Mouse (Mus musculus): ENCODE results near the gene Capza3. TPM values are rescaled to one million over a fixed set of nuclear protein-coding genes. Genes with fewer than 3 reads are reported as not detected.

Gene Capza3
- polyA plus RNA-seq (2012; ENCODE audit: insufficient read depth, low replicate concordance), result 0.22 TPM in 1 of 2 replicates, not detected in the other

- Histone ChIP-seq H3K4me1 (no peaks in the 10 kb centered on the region), H3K9me3 (peaks cover 37% of the 10 kb centered on the region), H3K4me3 (replicated peaks) (no peak within 1 kb of the TSS)
Measured at GRCm38 (mm10) chr6:140040952-140041351, at the start of gene Capza3. Capza3 (plus strand) TSS chr6:140041252.

GRCm38 (mm10) chr6:140005181-140005580, 35.9 kb upstream of the Capza3 start:
- Histone ChIP-seq H3K4me1 (no peaks in the 10 kb centered on the region), H3K36me3 (replicated peaks; ENCODE audit: low read length) (no peaks in the 10 kb centered on the region), H3K4me3 (replicated peaks) (no peak overlapping the region), H3K9me3 (peaks cover 30% of the 10 kb centered on the region), H3K27me3 (replicated peaks) (no peaks in the 10 kb centered on the region)
- TF ChIP-seq GATA1 (IDR thresholded peaks at IDR 0.05; ENCODE audit: borderline replicate concordance, low read length), result no peak
- TF ChIP-seq FLI1 (IDR thresholded peaks at IDR 0.05; ENCODE audit: low read length), result no peak

More at GRCm38 (mm10) chr6:140040952-140041351, at the start of gene Capza3:
- Histone ChIP-seq H3K27me3 (replicated peaks) (no peaks in the 10 kb centered on the region), H3K36me3 (replicated peaks; ENCODE audit: low read length) (no peaks in the 10 kb centered on the region)
- TF ChIP-seq FLI1 (IDR thresholded peaks at IDR 0.05; ENCODE audit: low read length) (no peak), GATA1 (IDR thresholded peaks at IDR 0.05; ENCODE audit: borderline replicate concordance, low read length) (no peak)

- TF ChIP-seq GATA1 (IDR thresholded peaks at IDR 0.05; ENCODE audit: borderline replicate concordance, low read length), result no peak
- Histone ChIP-seq H3K27me3 (replicated peaks) (no peaks in the 10 kb centered on the region), H3K4me3 (replicated peaks) (no peak overlapping the region), H3K4me1 (no peaks in the 10 kb centered on the region), H3K9me3 (peaks cover 41% of the 10 kb centered on the region), H3K36me3 (replicated peaks; ENCODE audit: low read length) (no peaks in the 10 kb centered on the region)
Measured at GRCm38 (mm10) chr6:140024404-140024803, 16.6 kb upstream of the Capza3 start.

- H3K4me3 ChIP-seq (replicated peaks), result no peak within 1 kb of the TSS
- H3K27me3 ChIP-seq (replicated peaks), result no peaks in the 10 kb centered on the region
- H3K9me3 ChIP-seq, result peaks cover 40% of the 10 kb centered on the region
- no peaks in the 10 kb centered on the region for H3K4me1 ChIP-seq
- no peak for TF ChIP-seq GATA1 (IDR thresholded peaks at IDR 0.05; ENCODE audit: borderline replicate concordance, low read length)
- H3K36me3 ChIP-seq (replicated peaks; ENCODE audit: low read length), result no peaks in the 10 kb centered on the region
Measured at GRCm38 (mm10) chr6:140041357-140041756, 305 bp downstream of the Capza3 start, which contains the start of gene Plcz1. Plcz1 (minus strand) TSS chr6:140041457.

- H3K4me3 ChIP-seq (replicated peaks), result no peak overlapping the region
- H3K27me3 ChIP-seq (replicated peaks), result no peaks in the 10 kb centered on the region
- H3K36me3 ChIP-seq (replicated peaks; ENCODE audit: low read length), result no peaks in the 10 kb centered on the region
- H3K4me1 ChIP-seq, result no peaks in the 10 kb centered on the region
- H3K9me3 ChIP-seq, result peaks cover 31% of the 10 kb centered on the region
- TF ChIP-seq FLI1 (IDR thresholded peaks at IDR 0.05; ENCODE audit: low read length) (no peak), GATA1 (IDR thresholded peaks at IDR 0.05; ENCODE audit: borderline replicate concordance, low read length) (no peak)
Measured at GRCm38 (mm10) chr6:140051476-140051875, 10.4 kb downstream of the Capza3 start.

DNA sequence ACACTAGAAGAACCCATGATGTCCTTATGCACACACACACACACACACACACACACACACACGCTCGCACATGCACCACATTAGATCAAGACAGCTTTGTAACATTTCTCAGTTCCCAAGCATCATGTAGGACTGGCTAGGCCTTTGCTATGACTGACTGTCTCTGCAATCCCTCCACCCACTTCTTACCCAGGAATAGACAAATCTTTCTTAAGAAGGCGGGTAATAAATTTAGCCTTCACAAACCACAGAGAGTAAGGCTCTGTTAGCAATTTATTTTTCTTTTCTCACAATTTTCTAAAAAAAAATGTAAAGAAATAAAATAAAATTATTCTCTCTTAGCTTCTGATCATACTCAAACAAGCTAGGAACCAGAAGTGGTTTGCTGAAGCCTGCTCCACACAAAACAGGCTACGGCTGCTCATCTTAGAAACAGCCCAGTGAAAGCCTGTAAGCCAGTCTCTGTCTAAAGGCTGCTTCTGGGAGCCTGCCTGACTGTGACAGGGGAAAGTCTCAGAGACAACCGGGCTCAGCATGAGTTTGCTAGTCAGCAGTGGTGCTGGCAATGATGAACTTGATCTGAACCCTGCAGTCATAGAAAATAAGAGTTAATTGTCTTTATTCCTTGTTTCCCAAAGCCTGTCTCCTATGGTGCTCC, 13.3 kb downstream of the Capza3 start:
- no peaks in the 10 kb centered on the region for H3K27me3 ChIP-seq (replicated peaks)
- no peaks in the 10 kb centered on the region for H3K36me3 ChIP-seq (replicated peaks; ENCODE audit: low read length)
- peaks cover 46% of the 10 kb centered on the region for H3K9me3 ChIP-seq
- H3K4me3 ChIP-seq (replicated peaks), result no peak overlapping the region
- no peak for TF ChIP-seq GATA1 (IDR thresholded peaks at IDR 0.05; ENCODE audit: borderline replicate concordance, low read length)
- TF ChIP-seq FLI1 (IDR thresholded peaks at IDR 0.05; ENCODE audit: low read length), result no peak
- H3K4me1 ChIP-seq, result no peaks in the 10 kb centered on the region

- no peaks in the 10 kb centered on the region for H3K36me3 ChIP-seq (replicated peaks; ENCODE audit: low read length)
- peaks cover 41% of the 10 kb centered on the region for H3K9me3 ChIP-seq
- H3K27me3 ChIP-seq (replicated peaks), result no peaks in the 10 kb centered on the region
- no peaks in the 10 kb centered on the region for H3K4me1 ChIP-seq
- no peak for TF ChIP-seq GATA1 (IDR thresholded peaks at IDR 0.05; ENCODE audit: borderline replicate concordance, low read length)
- TF ChIP-seq FLI1 (IDR thresholded peaks at IDR 0.05; ENCODE audit: low read length), result no peak
- no peak overlapping the region for H3K4me3 ChIP-seq (replicated peaks)
Measured at GRCm38 (mm10) chr6:140069177-140069576, 28.1 kb downstream of the Capza3 start.

DNA sequence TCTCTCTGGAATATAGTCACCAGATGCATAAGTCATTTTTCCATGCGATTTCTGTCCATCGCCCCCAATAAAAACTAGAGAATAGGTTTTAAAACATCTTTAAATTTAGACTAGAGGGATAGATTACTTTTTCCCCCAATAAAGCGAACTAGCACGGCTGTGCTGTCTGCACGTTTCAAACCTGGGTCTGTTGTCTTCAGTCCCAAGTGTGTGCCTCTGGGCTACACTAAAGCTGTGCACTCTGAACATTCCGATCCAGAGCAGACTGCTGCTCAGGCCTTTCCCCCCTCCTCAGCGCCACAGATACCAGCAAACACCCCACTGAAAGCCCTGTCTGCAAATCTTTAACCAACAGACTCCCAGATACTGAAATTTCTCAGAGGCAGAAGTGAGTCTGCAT, 39.9 kb downstream of the Capza3 start:
- TF ChIP-seq GATA1 (IDR thresholded peaks at IDR 0.05; ENCODE audit: borderline replicate concordance, low read length) (no peak), FLI1 (IDR thresholded peaks at IDR 0.05; ENCODE audit: low read length) (no peak)
- no peaks in the 10 kb centered on the region for H3K4me1 ChIP-seq
- no peaks in the 10 kb centered on the region for H3K36me3 ChIP-seq (replicated peaks; ENCODE audit: low read length)
- H3K4me3 ChIP-seq (replicated peaks), result no peak overlapping the region
- no peaks in the 10 kb centered on the region for H3K27me3 ChIP-seq (replicated peaks)
- peaks cover 40% of the 10 kb centered on the region for H3K9me3 ChIP-seq

DNA sequence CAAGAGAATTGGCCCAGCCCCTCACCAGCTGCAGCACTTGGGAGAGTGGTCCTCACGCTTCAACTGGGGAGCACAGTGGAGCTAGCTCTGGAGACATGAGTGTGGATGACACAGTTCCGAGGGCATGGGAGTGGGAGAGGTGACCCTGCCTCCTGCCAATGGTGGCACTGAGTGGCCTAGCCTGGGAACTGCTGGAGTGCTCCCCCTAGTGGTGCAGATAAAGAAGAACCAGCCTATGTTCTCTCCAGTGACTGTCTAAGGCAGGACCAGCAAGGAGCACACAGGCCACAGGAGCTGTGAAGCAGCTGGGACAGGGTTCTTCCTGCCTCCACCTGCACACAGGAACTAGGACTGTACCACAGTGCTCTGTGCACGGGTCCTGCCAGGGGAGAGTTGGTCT, 40.7 kb downstream of the Capza3 start:
- Histone ChIP-seq H3K9me3 (peaks cover 40% of the 10 kb centered on the region), H3K36me3 (replicated peaks; ENCODE audit: low read length) (no peaks in the 10 kb centered on the region), H3K4me3 (replicated peaks) (peak overlapping the region; percentile 23), H3K27me3 (replicated peaks) (no peaks in the 10 kb centered on the region), H3K4me1 (no peaks in the 10 kb centered on the region)
- TF ChIP-seq GATA1 (IDR thresholded peaks at IDR 0.05; ENCODE audit: borderline replicate concordance, low read length) (no peak), FLI1 (IDR thresholded peaks at IDR 0.05; ENCODE audit: low read length) (no peak)

DNA sequence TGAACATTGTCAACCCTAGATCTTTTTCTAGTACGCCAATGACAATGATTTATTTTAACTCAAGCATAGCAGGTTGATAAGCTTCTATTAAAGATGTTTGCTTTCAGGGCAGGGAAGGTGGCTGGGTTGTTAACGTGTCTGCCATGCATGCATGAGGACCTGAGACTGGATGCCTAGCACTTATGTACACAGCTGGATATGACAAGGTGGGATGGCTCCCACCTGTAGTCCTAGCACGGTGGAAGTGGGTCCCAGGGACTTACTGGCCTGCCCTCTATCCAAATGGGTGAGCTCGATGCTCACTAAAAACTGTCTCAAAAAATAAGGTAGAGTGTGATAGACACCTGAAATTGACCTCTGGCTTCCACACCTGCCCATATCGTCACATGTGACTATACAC, 48.8 kb downstream of the Capza3 start:
- TF ChIP-seq FLI1 (IDR thresholded peaks at IDR 0.05; ENCODE audit: low read length) (no peak), GATA1 (IDR thresholded peaks at IDR 0.05; ENCODE audit: borderline replicate concordance, low read length) (no peak)
- Histone ChIP-seq H3K4me3 (replicated peaks) (no peak overlapping the region), H3K27me3 (replicated peaks) (no peaks in the 10 kb centered on the region), H3K9me3 (peaks cover 27% of the 10 kb centered on the region), H3K36me3 (replicated peaks; ENCODE audit: low read length) (no peaks in the 10 kb centered on the region), H3K4me1 (no peaks in the 10 kb centered on the region)

Other genes with a start within 250 kb of the Capza3 start
- not detected in 2 replicates for gene Plcz1, start 205 bp downstream of the Capza3 start, polyA plus RNA-seq (2012; ENCODE audit: insufficient read depth, low replicate concordance)